Mouse (Mus musculus): ENCODE measurements around the gene Tcf15. TPM values are rescaled to one million over a fixed set of nuclear protein-coding genes. Genes with fewer than 3 reads are reported as not detected.

The Tcf15 gene
- polyA plus RNA-seq, 1 experiment from 2014 or later, result 13.5 TPM

DNA sequence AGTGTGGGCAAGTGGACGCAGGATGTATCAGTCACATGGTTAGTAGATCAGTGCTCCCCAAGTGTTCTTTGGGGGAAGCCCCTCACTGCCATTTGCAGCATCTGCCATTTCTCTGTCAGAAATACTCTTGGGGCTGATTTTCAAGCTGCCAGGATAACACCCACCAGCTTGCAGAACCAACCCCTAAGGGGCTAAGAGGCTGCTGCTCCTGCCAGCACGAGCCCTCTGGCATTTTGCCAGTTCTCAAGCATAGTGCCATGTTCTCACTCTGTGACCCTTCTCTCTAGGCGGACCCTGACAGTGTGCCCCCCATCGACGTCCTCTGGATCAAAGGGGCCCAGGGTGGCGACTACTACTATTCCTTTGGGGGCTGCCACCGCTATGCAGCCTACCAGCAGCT, 34.7 kb upstream of the Tcf15 start:
- H3K9ac ChIP-seq, result no peak overlapping the region
- peaks cover 13% of the 10 kb centered on the region for H3K4me1 ChIP-seq
- H3K4me3 ChIP-seq (replicated peaks), result no peak overlapping the region
- ATAC-seq (replicated peaks; ENCODE audit: low FRiP score), result no peak
- peaks cover 11% of the 10 kb centered on the region; the same call in 1 of the 2 replicates for H3K27me3 ChIP-seq
- WGBS, result 71% methylated on average over 7 of the region's 7 CpGs
- no peak overlapping the region for H3K27ac ChIP-seq
- no peak overlapping the region for H3K4me2 ChIP-seq
- H3K36me3 ChIP-seq, result no peaks in the 10 kb centered on the region; the same call in 1 of the 2 replicates
- H3K9me3 ChIP-seq (replicated peaks), result no peaks in the 10 kb centered on the region

DNA sequence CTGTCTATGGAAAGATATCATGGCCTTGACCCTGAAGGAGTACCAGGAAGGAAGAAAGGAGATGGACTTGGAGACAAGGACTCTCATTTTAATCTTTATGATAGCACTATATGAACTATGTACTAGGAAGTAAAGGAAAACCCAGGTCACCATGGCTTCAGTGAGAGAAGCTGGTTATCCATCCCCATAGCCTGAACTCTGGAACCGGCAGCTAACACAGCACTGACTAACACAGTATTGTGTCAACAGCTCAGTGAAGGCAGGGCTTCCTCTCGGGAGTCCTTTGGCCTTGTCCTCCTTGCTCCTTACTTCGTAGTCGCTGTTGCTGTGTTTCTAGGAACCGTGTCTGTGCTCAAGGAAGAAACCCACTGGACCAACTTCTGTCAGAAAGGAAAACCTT, 34.0 kb upstream of the Tcf15 start:
- peaks cover 17% of the 10 kb centered on the region for H3K4me1 ChIP-seq
- WGBS, result 84% methylated on average over 5 of the region's 5 CpGs
- no peak overlapping the region for H3K9ac ChIP-seq
- peaks cover 17% of the 10 kb centered on the region for H3K27me3 ChIP-seq
- no peaks in the 10 kb centered on the region for H3K9me3 ChIP-seq (replicated peaks)
- H3K36me3 ChIP-seq, result no peaks in the 10 kb centered on the region; the same call in 1 of the 2 replicates
- no peak overlapping the region for H3K4me3 ChIP-seq (replicated peaks)
- no peak for ATAC-seq (replicated peaks; ENCODE audit: low FRiP score)
- H3K27ac ChIP-seq, result no peak overlapping the region
- no peak overlapping the region for H3K4me2 ChIP-seq

DNA sequence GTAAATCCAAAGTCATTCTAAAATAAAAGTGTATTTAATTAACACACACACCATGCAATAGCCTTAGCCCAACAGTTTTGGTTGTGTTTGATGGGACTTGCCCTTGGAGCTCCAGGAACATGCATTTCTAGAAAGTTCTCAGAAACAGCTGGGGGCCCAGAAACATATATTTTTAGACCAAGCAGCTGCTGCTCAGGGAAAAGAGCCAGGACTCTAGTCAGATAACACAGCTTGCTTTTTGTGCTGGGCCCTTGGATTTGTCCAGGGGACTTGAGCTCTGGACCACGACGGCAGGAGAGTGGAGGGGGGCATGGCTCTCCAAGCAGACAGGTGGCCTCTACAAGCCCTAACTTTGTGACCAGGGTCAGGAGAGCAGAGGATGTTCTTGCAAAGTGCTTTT, 32.0 kb upstream of the Tcf15 start:
- H3K4me1 ChIP-seq, result peaks cover 16% of the 10 kb centered on the region
- H3K9me3 ChIP-seq (replicated peaks), result no peaks in the 10 kb centered on the region
- no peak overlapping the region for H3K4me2 ChIP-seq
- H3K4me3 ChIP-seq (replicated peaks), result no peak overlapping the region
- no peak overlapping the region for H3K27ac ChIP-seq
- H3K9ac ChIP-seq, result no peak overlapping the region
- peaks cover 32% of the 10 kb centered on the region for H3K27me3 ChIP-seq
- H3K36me3 ChIP-seq, result no peaks in the 10 kb centered on the region; the same call in 1 of the 2 replicates
- WGBS, result 72% methylated on average over 2 of the region's 2 CpGs
- no peak for ATAC-seq (replicated peaks; ENCODE audit: low FRiP score)

DNA sequence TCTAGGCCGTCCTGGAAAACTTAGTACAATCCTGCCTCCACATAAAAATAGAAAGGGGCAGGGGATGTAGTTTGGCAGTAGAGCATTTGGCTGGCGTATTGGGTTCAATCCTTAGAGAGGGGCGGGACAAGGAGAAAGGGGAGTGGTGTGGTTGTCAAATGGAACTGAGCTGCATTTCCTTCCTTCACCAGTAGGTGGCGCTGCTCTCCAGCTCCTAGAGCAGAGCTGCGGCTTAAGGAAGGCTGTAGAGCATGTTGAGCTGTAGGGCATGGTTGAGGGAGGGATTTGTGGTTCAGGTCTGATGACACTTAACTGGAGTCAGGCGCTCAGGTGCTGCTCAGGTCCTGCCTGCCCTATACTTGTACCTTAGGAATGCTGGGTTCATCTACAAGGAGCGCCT, 31.4 kb upstream of the Tcf15 start:
- peaks cover 33% of the 10 kb centered on the region for H3K27me3 ChIP-seq
- no peaks in the 10 kb centered on the region; the same call in 1 of the 2 replicates for H3K36me3 ChIP-seq
- peak; percentile 76 for ATAC-seq (replicated peaks; ENCODE audit: low FRiP score)
- no peak overlapping the region for H3K4me3 ChIP-seq (replicated peaks)
- no peak overlapping the region for H3K4me2 ChIP-seq
- H3K9me3 ChIP-seq (replicated peaks), result no peaks in the 10 kb centered on the region
- WGBS, result 9% methylated on average over 7 of the region's 7 CpGs
- no peak overlapping the region for H3K9ac ChIP-seq
- H3K4me1 ChIP-seq, result peaks cover 16% of the 10 kb centered on the region
- no peak overlapping the region for H3K27ac ChIP-seq

DNA sequence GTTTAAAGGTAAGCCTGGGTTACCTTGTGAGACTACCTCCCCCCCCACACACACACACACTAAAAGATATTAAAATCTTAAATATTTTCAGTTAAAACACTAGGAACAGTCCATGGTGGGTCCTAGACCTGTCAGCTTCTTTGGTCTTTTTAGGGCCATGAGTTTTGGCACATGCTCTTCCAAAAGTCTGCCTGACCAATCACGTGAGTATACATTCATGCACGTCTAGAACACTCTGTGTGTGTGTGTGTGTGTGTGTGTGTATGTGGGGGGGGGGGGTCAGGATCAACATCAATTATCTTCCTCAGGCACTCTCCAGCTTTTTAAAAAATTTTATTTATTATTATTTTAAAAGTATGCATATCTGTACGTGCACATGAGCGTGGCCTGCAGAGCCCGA, 30.9 kb upstream of the Tcf15 start:
- peaks cover 33% of the 10 kb centered on the region for H3K27me3 ChIP-seq
- no peak overlapping the region for H3K9ac ChIP-seq
- WGBS, result 87% methylated on average over 5 of the region's 5 CpGs
- no peak overlapping the region for H3K4me3 ChIP-seq (replicated peaks)
- H3K27ac ChIP-seq, result no peak overlapping the region
- peaks cover 16% of the 10 kb centered on the region for H3K4me1 ChIP-seq
- no peak for ATAC-seq (replicated peaks; ENCODE audit: low FRiP score)
- no peaks in the 10 kb centered on the region for H3K9me3 ChIP-seq (replicated peaks)
- H3K4me2 ChIP-seq, result no peak overlapping the region
- H3K36me3 ChIP-seq, result no peaks in the 10 kb centered on the region; the same call in 1 of the 2 replicates

DNA sequence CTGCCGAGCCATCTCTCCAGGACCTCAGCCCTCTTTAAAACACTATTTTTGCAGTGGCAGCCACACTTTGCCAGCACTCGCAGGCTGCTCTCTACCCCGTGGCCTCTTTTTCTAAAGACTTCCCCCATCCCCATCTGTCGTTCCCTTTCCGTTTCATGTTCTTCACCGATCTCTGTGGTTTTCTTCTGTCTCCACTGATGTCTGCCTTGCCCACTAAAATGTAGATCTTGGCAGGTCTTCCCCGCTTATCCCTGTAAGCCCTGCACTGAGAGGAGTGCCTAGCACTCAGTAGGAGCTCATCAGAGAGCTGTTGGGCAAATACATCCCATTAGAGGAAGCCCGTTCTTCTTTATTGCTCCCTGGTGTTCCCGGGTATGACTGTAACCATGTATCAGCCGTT, 30.4 kb upstream of the Tcf15 start:
- Histone ChIP-seq H3K27ac (no peak overlapping the region), H3K9me3 (replicated peaks) (no peaks in the 10 kb centered on the region), H3K4me1 (peaks cover 16% of the 10 kb centered on the region), H3K36me3 (no peaks in the 10 kb centered on the region; the same call in 1 of the 2 replicates), H3K4me2 (no peak overlapping the region), H3K9ac (no peak overlapping the region), H3K27me3 (peaks cover 33% of the 10 kb centered on the region), H3K4me3 (replicated peaks) (no peak overlapping the region)
- ATAC-seq (replicated peaks; ENCODE audit: low FRiP score), result no peak
- WGBS, result 70% methylated on average over 10 of the region's 10 CpGs

DNA sequence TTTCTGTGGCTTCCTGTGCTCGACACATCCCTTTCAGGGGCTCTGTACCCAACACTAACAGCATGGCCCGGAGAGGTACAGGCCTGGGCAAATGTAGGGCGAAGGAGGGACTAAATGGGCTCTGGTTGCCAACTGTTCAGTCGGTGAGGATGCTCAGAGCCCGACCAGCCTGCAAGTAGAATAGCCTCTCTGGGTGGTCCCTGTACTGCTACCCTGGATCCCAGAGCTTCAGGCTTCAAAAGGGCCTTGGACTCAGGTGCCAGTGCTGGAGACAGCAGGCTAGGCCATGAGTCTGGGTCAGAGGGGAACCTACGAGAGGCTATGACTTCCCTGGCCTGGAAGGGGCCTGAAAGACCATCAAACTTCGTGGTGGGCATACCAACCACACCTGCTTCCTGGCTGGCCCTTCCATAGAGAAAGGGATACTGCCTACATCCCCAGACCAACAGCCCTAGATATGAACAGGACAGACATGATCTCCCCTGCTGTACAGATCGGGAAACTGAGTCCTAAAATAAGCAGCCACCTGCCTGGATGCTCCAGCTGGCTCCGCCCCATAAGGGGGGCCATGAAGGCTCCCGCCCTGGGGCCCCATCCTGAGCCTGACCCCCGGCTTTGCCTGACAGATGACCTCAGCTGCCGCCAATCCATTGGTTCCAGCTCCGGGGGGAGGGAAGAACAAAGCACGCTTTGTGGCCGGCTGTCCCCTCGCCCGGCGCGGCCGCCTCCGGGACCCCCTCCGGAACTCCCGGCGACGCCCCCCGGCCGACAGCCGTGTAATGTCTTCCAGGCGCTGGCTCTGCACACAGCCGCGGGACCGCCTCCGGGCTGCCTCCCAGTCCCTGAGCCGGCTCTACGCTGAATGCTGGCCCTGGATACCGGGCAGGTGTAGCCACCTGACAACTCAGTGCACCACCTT, 29.0 kb upstream of the Tcf15 start:
- 13% methylated on average over 35 of the region's 36 CpGs for WGBS
- H3K27me3 ChIP-seq, result peaks cover 33% of the 10 kb centered on the region
- H3K4me3 ChIP-seq (replicated peaks), result peak overlapping the region; percentile 33
- no peaks in the 10 kb centered on the region; the same call in 1 of the 2 replicates for H3K36me3 ChIP-seq
- peak overlapping the region; percentile 63 for H3K4me2 ChIP-seq
- H3K9me3 ChIP-seq (replicated peaks), result no peaks in the 10 kb centered on the region
- no peak overlapping the region for H3K27ac ChIP-seq
- 0 out of 2 replicates have a peak overlapping the region, but pooled peaks have one; percentile 11 for H3K9ac ChIP-seq
- no peak for ATAC-seq (replicated peaks; ENCODE audit: low FRiP score)
- H3K4me1 ChIP-seq, result peaks cover 16% of the 10 kb centered on the region

DNA sequence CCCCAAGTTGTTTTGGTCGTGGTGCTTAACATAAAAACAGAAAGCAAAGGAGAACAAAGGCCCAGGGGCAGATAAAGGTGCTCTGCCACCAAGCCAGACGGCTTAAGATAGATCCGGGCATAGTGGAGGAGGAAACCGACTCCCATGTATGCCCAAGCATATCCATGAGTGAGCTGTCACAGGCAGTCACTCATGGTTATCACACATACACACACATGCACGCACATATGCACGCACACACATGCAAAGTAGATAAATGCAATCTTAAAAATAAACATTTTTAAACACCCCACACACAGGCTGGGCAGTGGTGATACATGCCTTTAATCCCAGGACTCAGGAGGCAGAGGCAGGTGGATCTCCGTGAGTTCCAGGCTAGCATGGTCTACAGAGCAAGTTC, 25.7 kb upstream of the Tcf15 start:
- H3K27ac ChIP-seq, result no peak overlapping the region
- H3K4me1 ChIP-seq, result peaks cover 16% of the 10 kb centered on the region
- no peak overlapping the region for H3K4me2 ChIP-seq
- H3K9me3 ChIP-seq (replicated peaks), result no peaks in the 10 kb centered on the region
- H3K36me3 ChIP-seq, result no peaks in the 10 kb centered on the region
- no peak overlapping the region for H3K4me3 ChIP-seq (replicated peaks)
- 87% methylated on average over 7 of the region's 7 CpGs for WGBS
- H3K27me3 ChIP-seq, result peaks cover 26% of the 10 kb centered on the region
- no peak for ATAC-seq (replicated peaks; ENCODE audit: low FRiP score)
- H3K9ac ChIP-seq, result no peak overlapping the region

DNA sequence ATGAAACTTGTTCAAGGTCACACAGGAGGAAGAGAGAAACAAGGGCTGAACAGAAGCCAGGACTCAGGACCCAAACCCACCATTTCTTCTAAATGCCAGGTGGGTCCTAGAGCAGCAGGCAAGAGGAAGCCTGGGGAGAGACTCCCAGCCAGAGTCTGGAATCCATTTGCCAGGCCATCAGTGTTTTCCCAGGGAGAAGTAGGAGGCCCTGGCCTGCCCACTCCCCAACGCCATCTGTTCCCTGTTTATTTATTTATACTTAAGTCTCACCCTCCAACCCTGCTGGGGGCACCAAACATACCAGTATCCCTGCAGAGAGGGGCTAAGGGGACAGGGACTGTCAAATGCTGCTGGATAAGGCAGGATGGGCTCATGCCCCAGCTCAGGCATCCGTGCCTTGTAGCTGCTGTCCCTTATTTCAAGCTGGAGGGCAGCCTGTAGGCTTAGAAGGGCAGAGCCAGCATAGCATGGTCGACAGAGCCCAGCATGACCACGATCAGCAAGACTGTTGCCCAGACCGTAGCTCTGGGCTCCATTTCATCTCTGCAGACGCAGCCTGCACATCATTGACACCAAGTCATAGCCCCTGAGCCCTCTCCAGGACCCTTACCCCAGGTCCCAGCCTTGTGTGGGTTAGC, 24.0 kb upstream of the Tcf15 start:
- Histone ChIP-seq H3K4me1 (peaks cover 13% of the 10 kb centered on the region), H3K4me3 (replicated peaks) (no peak overlapping the region), H3K27me3 (peaks cover 16% of the 10 kb centered on the region), H3K4me2 (no peak overlapping the region), H3K9ac (no peak overlapping the region), H3K36me3 (no peaks in the 10 kb centered on the region), H3K27ac (no peak overlapping the region), H3K9me3 (replicated peaks) (no peaks in the 10 kb centered on the region)
- no peak for ATAC-seq (replicated peaks; ENCODE audit: low FRiP score)
- WGBS, result 48% methylated on average over 6 of the region's 6 CpGs

DNA sequence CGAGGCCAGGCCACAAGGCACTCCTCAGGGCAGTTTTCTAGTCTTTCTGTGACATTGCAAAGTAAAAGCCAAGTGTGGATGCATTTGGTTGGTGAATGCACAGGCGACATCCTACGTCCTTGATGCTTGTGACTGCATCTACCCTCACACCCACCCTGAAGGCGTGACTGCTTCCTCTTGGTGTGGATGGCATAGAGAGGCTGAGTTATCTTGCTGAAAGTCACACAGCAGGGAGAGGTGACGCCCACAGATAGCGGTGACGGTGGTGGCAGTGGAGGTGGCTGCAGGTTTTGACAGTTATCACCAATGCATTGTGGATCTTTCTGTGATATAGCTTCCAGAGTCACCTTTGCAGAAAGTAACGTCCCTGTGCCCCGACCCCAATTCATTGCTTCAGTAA, 20.5 kb upstream of the Tcf15 start:
- Histone ChIP-seq H3K36me3 (no peaks in the 10 kb centered on the region), H3K4me2 (no peak overlapping the region), H3K9ac (no peak overlapping the region), H3K9me3 (replicated peaks) (no peaks in the 10 kb centered on the region), H3K27me3 (no peaks in the 10 kb centered on the region), H3K4me1 (no peaks in the 10 kb centered on the region), H3K27ac (no peak overlapping the region), H3K4me3 (replicated peaks) (no peak overlapping the region)
- 78% methylated on average over 9 of the region's 9 CpGs for WGBS
- ATAC-seq (replicated peaks; ENCODE audit: low FRiP score), result no peak

DNA sequence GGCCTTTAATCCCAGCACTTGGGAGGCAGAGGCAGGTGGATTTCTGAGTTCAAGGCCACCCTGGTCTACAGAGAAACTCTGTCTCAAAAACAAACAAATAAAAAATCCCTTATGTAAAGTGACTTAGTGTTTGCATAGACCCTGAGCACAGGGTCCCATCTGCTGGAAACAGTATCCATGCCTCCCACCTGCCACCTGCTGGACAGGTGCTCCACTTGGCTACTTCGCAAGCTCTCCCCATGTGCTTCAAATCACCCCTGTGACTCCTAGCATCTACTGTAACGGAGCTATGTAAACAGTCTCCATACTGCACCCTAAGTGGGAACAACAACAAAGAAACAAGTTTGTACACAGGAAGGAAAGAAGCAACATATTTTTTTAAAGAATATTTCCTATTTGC, 14.8 kb upstream of the Tcf15 start:
- WGBS, result 69% methylated on average over 2 of the region's 2 CpGs

DNA sequence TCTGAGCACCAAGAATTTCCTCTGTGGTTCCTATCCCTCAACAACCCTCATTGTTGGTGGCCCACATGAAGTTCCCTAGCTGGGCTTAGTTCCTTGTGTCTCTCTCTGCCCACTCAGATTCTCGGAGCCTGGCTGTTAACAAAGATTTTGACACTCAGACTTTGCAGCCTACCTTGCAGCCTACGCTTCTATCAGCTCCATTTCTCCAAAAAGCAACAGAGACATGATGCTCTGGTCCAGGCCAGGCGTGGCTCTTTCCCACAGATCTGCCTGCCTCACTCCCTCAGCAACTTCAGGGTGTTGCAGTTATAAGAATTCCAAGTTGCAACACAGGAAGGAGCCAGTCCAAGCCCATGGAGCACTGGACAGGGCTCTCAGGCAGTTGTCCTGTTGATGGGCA, 13.6 kb upstream of the Tcf15 start:
- Histone ChIP-seq H3K9me3 (replicated peaks) (peaks cover 4% of the 10 kb centered on the region; the same call in 1 of the 2 replicates), H3K4me1 (peaks cover 14% of the 10 kb centered on the region), H3K4me3 (replicated peaks) (no peak overlapping the region), H3K9ac (no peak overlapping the region), H3K36me3 (no peaks in the 10 kb centered on the region), H3K27me3 (peaks cover 2% of the 10 kb centered on the region; the same call in 1 of the 2 replicates), H3K27ac (no peak overlapping the region), H3K4me2 (no peak overlapping the region)
- ATAC-seq (replicated peaks; ENCODE audit: low FRiP score), result no peak
- 76% methylated on average over 3 of the region's 3 CpGs for WGBS

More for the DNA sequence above, 14.8 kb upstream of the Tcf15 start:
- Histone ChIP-seq H3K4me3 (replicated peaks) (no peak overlapping the region), H3K4me2 (no peak overlapping the region), H3K9ac (no peak overlapping the region), H3K27me3 (0 out of 2 replicates have a peak, but pooled peaks cover 2% of the 10 kb centered on the region), H3K4me1 (peaks cover 14% of the 10 kb centered on the region), H3K36me3 (no peaks in the 10 kb centered on the region), H3K9me3 (replicated peaks) (peaks cover 2% of the 10 kb centered on the region; the same call in 1 of the 2 replicates), H3K27ac (no peak overlapping the region)
- ATAC-seq (replicated peaks; ENCODE audit: low FRiP score), result no peak
